Mouse (Mus musculus) layer of hippocampus, adult 2 months (tissue): ENCODE measurements at regions not wholly inside any gene's neighbourhood (a gene's known extent, or its start where the extent isn't known, plus 50 kb on each side); places are given as distances from the start of the nearest gene placed in this dataset.

Experiments used
- DNase-seq, 2 experiments: peaks; one replicate each; pipeline ENCODE4 v3.0.0; 2022; ENCODE audit warnings: low spot score in 2 of 2
- H3K27ac ChIP-seq: fragments of 200-600 bp; 2 replicates; pipeline ENCODE4 v1.8.1; 2022
- H3K4me3 ChIP-seq: fragments of 200-600 bp; 2 replicates; pipeline ENCODE4 v1.8.1; 2022; ENCODE audit warnings: mild to moderate bottlenecking
- CTCF ChIP-seq: fragments of 200-600 bp; conservative IDR thresholded peaks from 2 replicates; pipeline ENCODE4 v1.8.1; 2022; ENCODE audit warnings: antibody characterized with exemption, mild to moderate bottlenecking, moderate library complexity

DNA sequence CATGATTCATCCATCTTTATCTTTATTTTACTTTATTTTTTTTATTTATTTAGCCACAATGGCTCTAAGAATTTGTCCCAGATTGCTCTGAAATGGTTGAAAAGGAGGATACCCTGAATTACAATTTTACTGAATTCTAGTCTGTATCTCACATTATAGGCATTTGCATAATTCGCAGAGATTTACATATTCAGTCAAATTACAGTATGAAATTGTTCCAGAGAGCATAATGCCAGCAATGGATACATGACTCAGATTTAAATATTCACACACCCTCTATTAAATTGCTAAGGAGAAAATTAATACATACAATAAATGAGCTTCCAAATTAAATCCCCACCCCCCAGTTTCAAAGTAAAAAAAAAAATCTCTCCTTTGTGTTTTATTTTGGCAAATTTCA lies 238.8 kb upstream of the Cwc22 start:
- TF ChIP-seq CTCF = no peak
- Histone ChIP-seq H3K27ac (no peak overlapping the region), H3K4me3 (no peak overlapping the region)
- no peak for DNase-seq

DNA sequence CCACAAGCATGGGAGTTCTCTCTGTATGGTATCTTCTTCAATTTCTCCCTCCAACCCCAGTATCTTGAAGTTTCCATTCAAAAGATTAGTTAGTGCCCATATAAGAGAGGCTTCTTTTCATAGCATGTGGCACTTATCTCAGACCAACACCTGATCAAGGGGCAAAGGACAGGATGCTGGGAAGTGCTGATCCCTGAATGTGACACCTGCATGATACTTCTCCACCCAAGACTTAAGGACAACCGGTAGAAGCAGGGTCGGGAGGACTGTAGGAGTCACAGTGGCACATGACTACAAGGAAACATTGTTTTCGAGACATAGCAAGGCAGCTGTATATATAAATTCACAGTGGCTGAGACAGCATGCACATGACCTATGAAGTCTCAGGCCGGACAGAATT lies 227.6 kb upstream of the Cwc22 start:
- TF ChIP-seq CTCF = no peak
- H3K4me3 ChIP-seq = no peak overlapping the region
- no peak for DNase-seq
- H3K27ac ChIP-seq = no peak overlapping the region

DNA sequence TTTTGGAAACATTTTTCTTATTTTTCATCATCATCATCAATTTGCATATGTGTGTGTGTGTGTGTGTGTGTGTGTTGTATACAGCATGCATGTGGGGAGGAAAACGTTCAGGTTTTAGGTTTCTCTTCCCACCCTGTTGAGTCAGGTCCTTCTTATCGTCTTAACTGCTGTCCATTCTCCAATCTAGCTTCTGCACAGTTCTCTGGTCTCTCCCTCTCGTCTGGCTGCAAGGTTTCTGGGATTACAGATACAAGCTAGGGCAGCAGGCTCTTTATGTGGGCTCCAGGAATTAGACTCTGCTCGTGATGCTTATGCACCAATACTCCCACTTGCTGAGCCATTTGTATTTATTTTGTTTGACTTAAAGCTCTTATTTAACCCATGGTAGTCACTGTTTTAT lies 226.6 kb upstream of the Cwc22 start:
- no peak for TF ChIP-seq CTCF
- Histone ChIP-seq H3K27ac (no peak overlapping the region), H3K4me3 (no peak overlapping the region)
- no peak for DNase-seq

GRCm38 (mm10) chr2:78170162-78170747 lies 224.1 kb upstream of the Cwc22 start:
- TF ChIP-seq CTCF = no peak
- Histone ChIP-seq H3K27ac (no peak overlapping the region), H3K4me3 (no peak overlapping the region)
- DNase-seq = no peak

DNA sequence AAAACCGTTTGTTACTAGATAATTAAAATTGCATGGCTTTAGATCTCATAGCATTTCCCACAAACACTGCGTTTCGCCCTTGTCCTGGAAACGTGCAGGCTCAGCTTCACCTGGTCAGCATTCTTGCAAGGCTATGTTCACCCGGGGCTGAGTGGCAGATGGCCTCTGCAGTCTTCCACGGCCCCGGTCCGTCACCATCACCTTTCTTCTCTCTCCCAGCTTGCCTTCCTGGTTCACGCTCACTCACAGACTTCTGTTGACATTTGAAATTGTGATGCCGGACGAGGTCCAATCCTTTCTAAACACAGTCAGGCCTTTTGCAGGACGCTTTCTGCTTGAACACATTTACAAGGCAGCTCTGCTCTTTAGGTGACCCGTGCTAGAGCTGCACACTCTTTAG lies 219.3 kb upstream of the Cwc22 start:
- Histone ChIP-seq H3K4me3 (no peak overlapping the region), H3K27ac (no peak overlapping the region)
- no peak for DNase-seq
- TF ChIP-seq CTCF = no peak

- peak overlapping the region; percentile 86 for H3K27ac ChIP-seq
- TF ChIP-seq CTCF = no peak
- DNase-seq = peak; percentile 54 to 77
- no peak overlapping the region for H3K4me3 ChIP-seq
These were observed 213.8 kb upstream of the Cwc22 start for GRCm38 (mm10) chr2:78159877-78160485.

GRCm38 (mm10) chr2:78110335-78110734 lies 164.2 kb upstream of the Cwc22 start:
- H3K4me3 ChIP-seq = no peak overlapping the region
- no peak for DNase-seq
- no peak for TF ChIP-seq CTCF
- H3K27ac ChIP-seq = no peak overlapping the region

DNA sequence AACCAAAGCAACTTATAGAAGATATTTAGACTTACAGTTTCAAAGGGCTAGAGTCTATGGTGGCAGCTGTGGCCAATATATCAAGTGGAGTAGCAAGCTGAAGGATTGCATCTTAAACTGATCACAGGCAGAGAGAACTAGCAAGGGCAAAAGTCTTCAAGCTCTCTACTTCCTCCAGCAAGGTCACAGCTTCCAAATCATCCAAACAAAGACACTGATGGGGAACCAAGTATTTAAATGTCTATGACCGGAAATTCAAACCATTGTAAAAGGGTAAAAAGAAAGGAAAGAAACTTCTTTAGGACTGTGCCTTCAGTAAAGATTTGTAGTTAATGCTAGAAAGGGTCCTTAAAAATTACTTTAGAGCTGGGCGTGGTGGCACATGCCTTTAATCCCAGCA lies 149.4 kb upstream of the Cwc22 start:
- no peak overlapping the region for H3K4me3 ChIP-seq
- H3K27ac ChIP-seq = no peak overlapping the region
- no peak for TF ChIP-seq CTCF
- no peak for DNase-seq

DNA sequence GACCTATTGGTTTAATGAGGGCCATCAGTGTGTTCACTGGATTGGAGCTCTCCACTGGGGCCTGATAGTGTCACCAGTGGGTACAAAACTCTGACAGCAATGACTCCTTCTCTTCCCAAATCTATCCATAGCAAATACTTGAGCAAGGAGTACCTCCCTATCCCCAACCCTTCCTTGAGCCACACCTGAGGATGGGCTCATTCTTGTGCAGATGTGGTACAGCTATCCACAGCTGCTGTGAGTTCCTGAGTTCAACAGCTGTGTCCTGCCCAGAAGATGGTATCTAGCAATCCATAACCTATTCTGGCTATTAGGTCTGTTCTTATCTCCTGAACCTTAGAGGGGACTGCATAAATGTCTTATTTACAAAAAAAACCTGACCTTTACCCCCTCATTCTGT lies 148.7 kb upstream of the Cwc22 start:
- H3K27ac ChIP-seq = no peak overlapping the region
- DNase-seq = no peak
- no peak for TF ChIP-seq CTCF
- no peak overlapping the region for H3K4me3 ChIP-seq

DNA sequence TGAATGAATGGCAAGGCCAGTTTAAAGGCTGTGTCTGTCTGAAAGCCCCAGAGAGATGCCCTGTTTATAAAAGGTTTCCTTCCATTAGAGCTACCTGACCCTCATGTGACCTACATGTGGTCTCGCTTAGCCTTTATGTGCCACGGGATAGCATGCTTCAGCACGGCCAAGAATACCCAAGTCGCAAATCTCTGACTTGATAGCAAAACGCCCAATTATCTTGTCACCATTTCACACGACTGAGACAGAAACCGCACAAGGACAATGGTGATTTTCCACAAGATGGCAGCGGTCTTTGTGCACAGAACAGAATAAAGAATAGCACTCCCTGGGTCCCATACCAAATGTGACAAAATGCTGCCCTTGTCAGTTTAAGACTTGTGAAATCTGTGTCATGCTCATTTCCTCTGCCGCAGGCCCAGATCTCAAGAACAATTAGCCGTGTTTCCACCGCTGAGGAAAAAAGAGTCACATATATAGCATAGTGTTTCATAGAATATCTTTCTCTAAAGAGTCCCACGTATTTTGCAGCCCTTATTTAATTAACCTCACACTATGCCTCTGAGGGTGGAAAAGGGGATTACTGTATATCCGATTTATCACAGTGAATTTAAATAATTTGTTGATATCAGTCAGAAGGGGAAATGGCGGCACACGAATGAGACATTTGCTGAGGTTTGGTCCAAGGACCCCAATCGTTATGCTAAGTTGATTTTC lies 118.3 kb upstream of the Cwc22 start:
- TF ChIP-seq CTCF = no peak
- no peak overlapping the region for H3K27ac ChIP-seq

GRCm38 (mm10) chr2:78059801-78060416 lies 113.7 kb upstream of the Cwc22 start:
- no peak for DNase-seq
- no peak overlapping the region for H3K27ac ChIP-seq
- no peak for TF ChIP-seq CTCF
- H3K4me3 ChIP-seq = no peak overlapping the region

More for the DNA sequence above, 118.3 kb upstream of the Cwc22 start:
- H3K4me3 ChIP-seq = no peak overlapping the region
- DNase-seq = no peak

GRCm38 (mm10) chr2:78058988-78059387 lies 112.8 kb upstream of the Cwc22 start:
- H3K4me3 ChIP-seq = no peak overlapping the region
- DNase-seq = no peak
- TF ChIP-seq CTCF = no peak

GRCm38 (mm10) chr2:78053910-78054309 lies 107.7 kb upstream of the Cwc22 start:
- no peak overlapping the region for H3K27ac ChIP-seq
- no peak for DNase-seq
- no peak overlapping the region for H3K4me3 ChIP-seq
- TF ChIP-seq CTCF = no peak

More at GRCm38 (mm10) chr2:78058988-78059387, 112.8 kb upstream of the Cwc22 start:
- H3K27ac ChIP-seq = no peak overlapping the region
